Mouse (Mus musculus) limb, embryonic 15.5 days (tissue): ENCODE results near the gene Adgrv1. TPM values are rescaled to one million over a fixed set of nuclear protein-coding genes. Genes with fewer than 3 reads are reported as not detected.

Source experiments
- ATAC-seq: fragments of 200-750 bp; cut with Nextera tagmentation; 2 replicates; pipeline ENCODE4 v1.8.0; 2017; ENCODE audit warnings: low read depth, moderate TSS enrichment; ENCODE audit not compliant: insufficient number of reproducible peaks, low FRiP score, low TSS enrichment
- H3K27ac ChIP-seq: fragments of 300-500 bp; sonication (generic); 2 replicates; pipeline ENCODE4 v1.5.1; 2015; ENCODE audit warnings: moderate library complexity, mild to moderate bottlenecking, inconsistent platforms
- H3K27me3 ChIP-seq: fragments of 300-500 bp; sonication (generic); 2 replicates; pipeline ENCODE4 v1.6.1; 2015; ENCODE audit warnings: inconsistent platforms
- H3K36me3 ChIP-seq: fragments of 300-500 bp; sonication (generic); 2 replicates; pipeline ENCODE4 v1.6.1; 2015; ENCODE audit warnings: inconsistent platforms
- H3K4me1 ChIP-seq: fragments of 300-500 bp; sonication (generic); 2 replicates; pipeline ENCODE4 v1.6.1; 2015; ENCODE audit warnings: inconsistent platforms
- H3K4me2 ChIP-seq: fragments of 300-500 bp; sonication (generic); 2 replicates; pipeline ENCODE4 v1.6.1; 2015; ENCODE audit warnings: mild to moderate bottlenecking, inconsistent platforms
- H3K4me3 ChIP-seq: fragments of 300-500 bp; sonication (generic); 2 replicates; pipeline ENCODE4 v1.5.1; 2015; ENCODE audit warnings: mild to moderate bottlenecking, inconsistent platforms
- H3K9ac ChIP-seq: fragments of 300-500 bp; sonication (generic); 2 replicates; pipeline ENCODE4 v1.6.1; 2015; ENCODE audit warnings: inconsistent platforms
- H3K9me3 ChIP-seq: fragments of 300-500 bp; sonication (generic); 2 replicates; pipeline ENCODE4 v1.6.1; 2016; ENCODE audit warnings: inconsistent platforms
- WGBS: fragments of 180-500 bp; shearing (Covaris S2); methylation state at CpG from one replicate; pipeline ENCODE4 v1.1.7; 2015; 5-methylcytosine and 5-hydroxymethylcytosine counted together
- polyA plus RNA-seq: library from polyadenylated mRNA; unstranded; fragments of >200 nt; fragmentation: Nextera tagmentation; extraction: Ambion mirVana; gene quantifications from 2 replicates; pipeline ENCODE4 v1.2.1, GENCODE M21; 2015

Gene Adgrv1
- polyA plus RNA-seq, 1 experiment from 2014 or later: 0.58 TPM

DNA sequence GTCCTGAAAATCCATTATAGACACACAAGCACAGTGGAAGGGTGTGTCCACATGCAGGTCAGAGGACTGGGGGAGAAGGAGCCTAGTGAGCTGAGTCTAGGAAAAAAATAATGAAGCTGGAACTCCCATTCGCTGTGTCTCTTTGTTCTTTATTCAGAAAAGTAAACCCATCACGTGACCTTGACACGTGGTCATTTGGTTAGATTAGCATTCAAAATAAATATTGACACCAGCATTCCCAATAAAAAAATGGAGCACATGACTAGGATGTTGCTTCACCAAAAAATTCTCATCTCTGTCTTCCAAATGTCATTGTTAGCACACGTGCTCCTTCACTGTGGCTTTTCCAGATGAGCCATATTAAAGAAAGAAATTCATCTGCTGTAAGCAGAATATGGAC lies 316.4 kb downstream of the Adgrv1 start:
- Histone ChIP-seq H3K36me3 (no peaks in the 10 kb centered on the region), H3K9ac (no peak overlapping the region), H3K27me3 (no peaks in the 10 kb centered on the region), H3K27ac (no peak overlapping the region), H3K4me1 (peaks cover 5% of the 10 kb centered on the region; the same call in 1 of the 2 replicates), H3K4me3 (no peak overlapping the region), H3K9me3 (no peaks in the 10 kb centered on the region), H3K4me2 (no peak overlapping the region)
- no peak for ATAC-seq
- 83% methylated on average over 4 of the region's 4 CpGs for WGBS

DNA sequence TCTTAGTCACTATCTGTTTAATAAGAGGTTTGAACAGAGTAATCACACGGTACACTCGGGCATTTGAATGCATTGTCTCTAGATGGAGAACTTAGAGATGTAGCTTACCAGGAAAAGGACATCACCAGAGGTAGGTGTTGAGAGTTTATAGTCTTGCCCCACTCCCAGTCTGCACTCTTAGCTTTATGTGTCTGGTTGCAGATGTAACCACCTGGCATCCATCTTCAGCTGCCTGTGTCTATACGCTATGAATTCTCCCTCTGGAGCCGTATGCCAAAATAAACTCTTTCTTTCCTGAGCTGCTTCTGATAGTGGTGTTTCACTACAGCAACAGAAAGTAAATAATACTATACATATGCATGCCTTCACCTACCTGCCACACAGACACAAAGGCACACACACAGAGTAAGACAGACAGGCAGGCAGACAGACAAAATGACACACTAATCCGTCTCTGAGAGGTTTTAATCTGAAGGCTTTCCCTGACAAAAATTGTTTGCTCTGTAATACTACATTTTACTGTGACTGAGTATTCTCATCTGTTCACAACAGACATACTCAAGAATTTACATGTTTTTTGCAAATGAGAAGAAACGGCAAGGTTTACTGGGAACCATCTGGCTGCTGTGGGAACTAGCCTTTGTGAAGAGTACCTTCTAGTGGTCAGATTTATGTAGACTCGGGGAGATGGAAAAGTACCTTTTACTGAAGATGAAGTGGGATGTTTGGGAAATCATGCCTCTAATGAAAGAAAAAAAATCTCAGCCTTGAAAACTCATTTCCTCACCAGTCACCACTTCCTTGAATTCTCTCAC lies 318.4 kb downstream of the Adgrv1 start:
- 44% methylated on average over 7 of the region's 7 CpGs for WGBS
- Histone ChIP-seq H3K27me3 (no peaks in the 10 kb centered on the region), H3K36me3 (no peaks in the 10 kb centered on the region), H3K9ac (no peak overlapping the region), H3K4me2 (no peak overlapping the region), H3K4me3 (no peak overlapping the region), H3K9me3 (no peaks in the 10 kb centered on the region), H3K4me1 (peaks cover 5% of the 10 kb centered on the region; the same call in 1 of the 2 replicates), H3K27ac (no peak overlapping the region)
- ATAC-seq: no peak

DNA sequence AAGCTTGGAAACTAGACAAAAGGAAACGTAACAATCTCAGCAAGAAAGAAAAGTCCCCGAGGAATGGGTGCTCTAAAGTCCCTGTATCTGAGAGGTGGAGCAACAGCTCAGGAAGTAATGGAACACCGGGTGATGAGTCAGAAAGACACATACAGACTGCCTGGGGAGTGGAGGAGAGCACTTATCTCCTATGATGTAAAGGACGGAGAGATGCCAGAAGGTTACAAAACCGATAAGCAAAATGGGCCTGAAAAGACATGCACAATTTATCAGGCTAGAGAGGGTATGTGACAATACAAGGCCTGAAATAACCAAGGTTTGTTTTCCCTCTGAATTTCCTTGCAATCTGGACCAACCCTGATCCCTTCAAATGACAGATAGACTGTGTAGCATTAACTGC lies 320.8 kb downstream of the Adgrv1 start:
- Histone ChIP-seq H3K36me3 (no peaks in the 10 kb centered on the region), H3K27me3 (no peaks in the 10 kb centered on the region), H3K4me3 (no peak overlapping the region), H3K9me3 (no peaks in the 10 kb centered on the region), H3K27ac (no peak overlapping the region), H3K4me2 (no peak overlapping the region), H3K9ac (no peak overlapping the region), H3K4me1 (peaks cover 5% of the 10 kb centered on the region; the same call in 1 of the 2 replicates)
- ATAC-seq: no peak
- 57% methylated on average over 5 of the region's 5 CpGs for WGBS

DNA sequence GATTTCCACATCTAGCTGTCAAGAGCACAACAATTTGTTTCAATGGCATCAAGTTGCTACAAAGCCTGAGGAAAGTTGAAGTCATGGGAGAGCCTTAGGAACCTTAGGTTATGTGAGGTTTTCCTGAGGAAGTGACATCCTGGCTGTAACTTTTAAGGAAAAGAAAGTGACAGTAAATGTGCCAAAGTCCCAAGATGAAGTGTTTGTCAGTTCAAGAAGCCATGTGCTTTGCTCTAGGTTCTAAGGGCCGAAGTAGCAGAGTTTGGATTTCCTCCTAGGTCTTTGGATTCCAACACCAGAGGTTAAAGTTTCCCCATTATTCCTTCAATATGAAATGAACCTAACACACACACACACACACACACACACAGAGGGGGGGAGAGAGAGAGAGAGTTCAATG lies 332.1 kb downstream of the Adgrv1 start:
- WGBS: 74% methylated on average over 1 of the region's 1 CpGs
- H3K27me3 ChIP-seq: no peaks in the 10 kb centered on the region
- no peak overlapping the region for H3K9ac ChIP-seq
- no peak overlapping the region for H3K27ac ChIP-seq
- H3K9me3 ChIP-seq: no peaks in the 10 kb centered on the region
- no peaks in the 10 kb centered on the region for H3K4me1 ChIP-seq
- ATAC-seq: no peak
- H3K36me3 ChIP-seq: no peaks in the 10 kb centered on the region
- H3K4me3 ChIP-seq: no peak overlapping the region
- no peak overlapping the region for H3K4me2 ChIP-seq

DNA sequence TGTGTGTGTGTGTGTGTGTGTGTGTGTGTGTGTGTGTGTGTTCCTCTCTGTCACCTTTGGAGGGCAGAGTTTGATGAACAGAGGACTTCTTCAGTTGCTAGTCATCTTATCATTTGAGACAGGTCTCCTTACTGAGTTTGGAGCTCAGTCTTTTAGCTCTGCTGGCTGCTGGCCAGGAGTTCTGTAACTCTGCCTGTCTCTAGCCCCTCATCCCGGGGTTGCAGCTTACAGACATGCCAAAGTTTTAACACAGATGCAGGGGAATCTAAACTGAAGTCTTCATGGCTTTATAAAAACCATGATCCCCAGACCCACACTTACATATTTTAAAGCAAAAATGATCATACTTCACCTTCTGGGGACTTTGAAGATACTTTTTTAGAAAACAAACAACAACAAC lies 338.8 kb downstream of the Adgrv1 start:
- Histone ChIP-seq H3K27me3 (no peaks in the 10 kb centered on the region), H3K27ac (no peak overlapping the region), H3K9ac (no peak overlapping the region), H3K4me1 (no peaks in the 10 kb centered on the region), H3K4me3 (no peak overlapping the region), H3K4me2 (no peak overlapping the region), H3K9me3 (no peaks in the 10 kb centered on the region), H3K36me3 (no peaks in the 10 kb centered on the region)
- ATAC-seq: no peak
- WGBS: 39% methylated on average over 1 of the region's 1 CpGs

DNA sequence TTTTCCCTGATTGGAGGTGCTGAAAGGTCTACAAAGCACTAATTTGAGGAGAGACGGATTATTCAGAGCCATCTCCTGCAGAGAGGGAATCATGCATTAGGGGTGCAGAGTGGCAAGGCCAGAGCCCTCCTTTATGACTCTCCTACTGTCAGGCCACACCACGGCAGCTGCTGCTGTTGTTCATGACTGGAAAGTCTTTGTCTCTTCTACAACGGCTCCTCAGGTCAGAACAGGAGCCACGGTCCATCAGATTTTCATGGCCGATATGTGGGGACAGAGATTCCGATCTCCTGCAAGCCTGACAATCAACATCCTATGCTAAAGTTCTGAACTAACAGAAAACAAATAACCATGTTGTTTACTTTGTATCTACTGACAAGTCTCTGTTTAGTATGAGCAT lies 350.8 kb downstream of the Adgrv1 start:
- Histone ChIP-seq H3K27me3 (no peaks in the 10 kb centered on the region), H3K4me1 (no peaks in the 10 kb centered on the region), H3K4me3 (no peak overlapping the region), H3K36me3 (no peaks in the 10 kb centered on the region), H3K4me2 (no peak overlapping the region), H3K27ac (no peak overlapping the region), H3K9me3 (no peaks in the 10 kb centered on the region), H3K9ac (no peak overlapping the region)
- WGBS: 71% methylated on average over 6 of the region's 6 CpGs
- no peak for ATAC-seq

DNA sequence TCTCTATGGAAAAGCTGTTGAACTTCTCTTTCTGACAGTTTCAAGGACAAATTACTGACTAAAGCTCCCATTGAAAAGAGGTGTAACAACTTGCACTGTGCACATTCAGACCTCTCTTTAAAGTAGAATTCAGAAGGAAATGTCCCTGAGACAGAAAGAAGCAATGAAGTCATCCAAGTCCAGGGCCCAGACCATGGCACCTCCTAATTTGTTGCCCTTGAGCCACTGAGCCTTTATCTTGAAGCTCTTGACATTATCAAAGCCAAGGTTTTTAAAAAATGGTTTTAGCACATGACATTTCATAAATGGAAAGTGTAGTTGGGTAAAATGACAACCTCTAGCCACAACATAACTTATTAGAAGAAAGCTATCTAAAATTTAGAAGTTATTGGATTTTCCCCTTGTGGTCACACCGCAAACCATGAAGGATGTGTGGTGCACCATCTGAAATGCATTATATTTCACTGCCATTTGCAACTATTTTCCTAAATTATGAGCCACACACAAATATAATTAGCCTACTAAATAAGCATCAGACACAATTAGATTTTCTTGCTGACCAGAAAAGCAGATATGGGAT lies 352.2 kb downstream of the Adgrv1 start:
- H3K4me3 ChIP-seq: no peak overlapping the region
- no peak overlapping the region for H3K27ac ChIP-seq
- H3K9ac ChIP-seq: no peak overlapping the region
- ATAC-seq: no peak
- no peaks in the 10 kb centered on the region for H3K27me3 ChIP-seq
- no peaks in the 10 kb centered on the region for H3K36me3 ChIP-seq
- H3K4me2 ChIP-seq: no peak overlapping the region
- H3K9me3 ChIP-seq: no peaks in the 10 kb centered on the region
- 68% methylated on average over 1 of the region's 1 CpGs for WGBS
- H3K4me1 ChIP-seq: no peaks in the 10 kb centered on the region

DNA sequence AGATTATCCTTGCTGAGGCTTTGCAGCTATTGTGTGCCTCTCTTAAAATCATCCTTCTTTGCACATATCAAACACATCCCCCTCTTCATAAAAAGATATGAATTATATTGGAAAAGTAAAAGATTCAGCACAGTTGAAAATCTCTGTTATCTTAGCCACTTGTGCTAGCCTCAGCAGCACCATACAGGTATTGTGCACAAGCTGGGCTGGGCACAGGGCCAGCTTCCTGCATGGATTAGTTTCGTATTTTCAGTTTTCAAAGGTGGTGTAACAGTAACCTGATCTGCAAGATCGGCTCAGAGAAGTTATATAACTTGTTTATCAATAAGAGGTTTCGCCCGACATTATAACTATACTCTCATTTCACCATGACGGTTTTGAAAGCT lies 353.6 kb downstream of the Adgrv1 start:
- ATAC-seq: no peak
- Histone ChIP-seq H3K27ac (no peak overlapping the region), H3K4me1 (no peaks in the 10 kb centered on the region), H3K9ac (no peak overlapping the region), H3K4me2 (no peak overlapping the region), H3K9me3 (no peaks in the 10 kb centered on the region), H3K4me3 (no peak overlapping the region), H3K36me3 (no peaks in the 10 kb centered on the region), H3K27me3 (no peaks in the 10 kb centered on the region)
- 49% methylated on average over 5 of the region's 5 CpGs for whole genome bisulfite sequencing

DNA sequence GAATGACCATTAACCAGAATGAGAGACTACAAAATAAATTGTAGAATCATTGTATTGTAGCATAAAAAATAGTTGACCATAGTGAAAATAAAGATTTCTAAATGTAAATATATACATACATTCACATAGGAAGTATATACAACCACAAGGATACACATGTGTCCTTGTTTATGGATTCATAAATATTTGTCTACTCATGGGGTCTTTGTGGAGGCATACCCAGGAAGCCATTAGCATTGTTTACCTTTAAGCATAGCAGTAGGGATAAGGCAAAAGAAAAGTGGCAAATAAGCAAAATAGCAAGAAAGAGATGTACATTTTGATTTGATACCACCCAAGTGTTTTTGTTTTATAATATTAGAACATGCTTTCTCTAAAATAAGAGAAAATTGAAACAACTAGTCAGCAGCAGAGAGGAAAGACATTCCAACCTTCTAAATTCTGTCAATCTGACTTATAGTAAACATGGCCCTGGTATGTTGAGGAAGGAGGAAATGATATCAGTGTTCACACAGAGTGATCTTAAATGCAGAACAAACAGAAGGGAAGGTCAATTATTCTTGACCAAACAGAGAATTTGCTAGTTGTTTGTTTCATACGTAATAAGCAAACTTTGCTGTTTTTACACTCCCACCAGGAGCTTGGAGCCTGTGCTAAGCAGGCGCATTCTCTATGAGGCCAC lies 354.1 kb downstream of the Adgrv1 start:
- Histone ChIP-seq H3K36me3 (no peaks in the 10 kb centered on the region), H3K27ac (no peak overlapping the region), H3K27me3 (no peaks in the 10 kb centered on the region), H3K9me3 (no peaks in the 10 kb centered on the region), H3K9ac (no peak overlapping the region), H3K4me3 (no peak overlapping the region), H3K4me2 (no peak overlapping the region), H3K4me1 (no peaks in the 10 kb centered on the region)
- WGBS: 86% methylated on average over 2 of the region's 2 CpGs
- no peak for ATAC-seq

DNA sequence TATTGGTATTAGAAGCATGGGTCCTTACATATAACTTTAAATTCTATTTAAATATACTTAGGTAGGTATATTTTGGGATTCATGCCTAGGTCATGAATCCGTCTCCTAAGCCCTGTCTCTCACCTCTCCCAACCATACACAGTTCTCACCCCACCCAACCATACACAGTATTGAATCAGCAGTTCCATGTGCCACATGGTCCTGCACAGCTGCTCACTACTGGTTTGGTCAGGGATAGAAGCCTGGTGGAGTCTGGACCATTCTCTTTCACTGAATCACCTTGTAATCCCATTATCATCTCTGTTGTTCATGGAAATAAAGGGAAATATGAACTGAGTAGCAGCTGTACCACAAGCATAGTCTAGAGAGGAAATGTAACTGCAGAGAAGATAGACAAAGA lies 359.1 kb downstream of the Adgrv1 start:
- Histone ChIP-seq H3K4me3 (no peak overlapping the region), H3K4me1 (no peaks in the 10 kb centered on the region), H3K27me3 (no peaks in the 10 kb centered on the region), H3K4me2 (no peak overlapping the region), H3K36me3 (no peaks in the 10 kb centered on the region), H3K27ac (no peak overlapping the region), H3K9me3 (no peaks in the 10 kb centered on the region), H3K9ac (no peak overlapping the region)
- 67% methylated on average over 1 of the region's 1 CpGs for WGBS
- no peak for ATAC-seq

DNA sequence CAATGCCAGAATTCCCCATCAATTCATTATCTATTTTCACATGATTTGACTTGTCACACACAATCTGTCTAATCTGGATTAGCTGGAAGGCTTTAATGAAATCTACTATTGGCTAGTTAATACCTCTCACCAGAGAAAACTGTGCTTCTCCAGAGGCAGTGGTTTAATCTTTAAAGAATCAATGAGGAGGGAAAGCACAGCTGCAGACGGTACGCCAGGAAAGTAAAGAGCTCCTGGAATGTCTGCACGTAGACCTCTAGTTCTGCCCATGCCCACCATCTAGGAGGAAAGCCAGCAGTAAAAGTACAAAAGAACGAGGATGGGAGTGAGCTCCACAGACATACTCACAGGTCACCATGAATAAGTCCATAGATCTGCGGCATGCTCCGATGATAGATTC lies 362.6 kb downstream of the Adgrv1 start:
- no peak for ATAC-seq
- H3K9me3 ChIP-seq: no peaks in the 10 kb centered on the region
- no peak overlapping the region for H3K27ac ChIP-seq

DNA sequence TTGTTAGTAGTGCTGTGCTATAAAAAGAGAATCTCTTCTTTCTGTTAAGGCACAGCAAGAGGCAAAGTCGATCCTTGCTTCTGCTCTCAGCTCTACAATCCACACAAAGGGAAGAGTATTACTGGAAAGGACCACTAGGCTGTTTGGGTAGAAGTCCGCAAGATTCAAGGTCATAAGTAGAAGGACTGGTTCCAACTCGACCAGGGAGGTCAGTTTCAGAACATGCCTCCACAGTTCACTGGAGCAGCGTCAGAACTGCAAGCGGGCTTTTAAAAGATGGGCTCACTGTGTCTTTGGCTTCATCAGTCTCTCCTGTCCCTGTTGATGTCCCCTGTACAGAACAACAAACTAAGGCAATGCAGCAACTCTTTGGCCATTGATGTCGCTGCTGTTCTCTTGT lies 363.9 kb downstream of the Adgrv1 start:
- H3K27me3 ChIP-seq: no peaks in the 10 kb centered on the region
- H3K9me3 ChIP-seq: no peaks in the 10 kb centered on the region
- no peak overlapping the region for H3K4me2 ChIP-seq
- WGBS: 77% methylated on average over 6 of the region's 6 CpGs
- no peaks in the 10 kb centered on the region for H3K36me3 ChIP-seq
- H3K9ac ChIP-seq: no peak overlapping the region
- no peak for ATAC-seq
- no peak overlapping the region for H3K27ac ChIP-seq
- H3K4me3 ChIP-seq: no peak overlapping the region
- H3K4me1 ChIP-seq: no peaks in the 10 kb centered on the region

More for the DNA sequence above, 362.6 kb downstream of the Adgrv1 start:
- no peaks in the 10 kb centered on the region for H3K4me1 ChIP-seq
- no peak overlapping the region for H3K4me3 ChIP-seq
- no peaks in the 10 kb centered on the region for H3K36me3 ChIP-seq
- 80% methylated on average over 6 of the region's 6 CpGs for WGBS
- no peak overlapping the region for H3K9ac ChIP-seq
- no peaks in the 10 kb centered on the region for H3K27me3 ChIP-seq
- no peak overlapping the region for H3K4me2 ChIP-seq
